Mouse (Mus musculus) CD4-positive helper T cell, adult 2 months (primary cell): ENCODE measurements around the gene Btbd35f8.
"Not testable (repeated sequence)": the region's sequence is repeated elsewhere in the genome, so short reads cannot be mapped to it uniquely, and the experiment has no call there.

ENCODE experiments used
- DNase-seq: peaks from one replicate; pipeline ENCODE4 v3.0.0-alpha.2; 2012; ENCODE audit warnings: low read depth, missing footprints, low spot score

The Btbd35f8 gene

DNA sequence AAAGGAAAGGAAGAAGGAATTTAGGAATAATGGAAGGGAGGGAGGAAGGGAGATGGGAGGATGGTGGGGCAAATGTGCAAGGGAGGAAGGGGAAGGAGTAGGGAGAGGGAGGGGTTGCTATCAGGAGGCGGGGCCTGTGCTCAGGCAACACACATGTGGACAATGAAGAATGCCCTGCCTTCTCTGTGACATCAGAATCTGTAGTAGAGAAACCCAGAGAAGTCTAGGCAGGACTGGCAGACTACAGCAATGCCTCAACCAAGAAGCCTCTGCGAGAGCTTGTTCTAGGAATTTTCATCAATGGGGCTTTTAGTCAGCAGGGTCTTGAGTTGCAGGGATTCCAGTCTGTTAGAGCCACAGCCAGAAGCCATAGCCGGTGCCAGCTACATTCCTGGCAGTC is at the start of gene Btbd35f8:
Btbd35f8 (plus strand) TSS at position 301 of the 400 bp plus-strand sequence.
- DNase-seq, result not testable (repeated sequence)
